ENCODE assay signal across 12 mouse cellular contexts in genomic region chr16:84584724-84585399, GRCm38 (mm10).
DNase-seq lines count a peak whose midpoint lies in the region; ATAC-seq lines count a peak whose summit lies in the region.
"Had no signal": no experiment of that assay in that cellular context is flagged by ENCODE, and none has a peak within 500 bp of the region (broad histone marks: within the 10 kb centered on the region; RNA-seq: fewer than 3 reads in every experiment).

No protein-coding gene starts in this region.

- ATAC-seq in CD4-positive, CD25-positive, alpha-beta regulatory T cell, adult 4 months: peak; percentile 6
- peak; percentile 19 for ATAC-seq in inflammation-experienced regulatory T-cells, adult 6 months

- peak; percentile 15 for DNase-seq in A20 (ENCODE audit: low read depth, low spot score)
- peak; percentile 31 for DNase-seq in thymus, postnatal 0 days (ENCODE audit: low spot score)
- no peak for DNase-seq in urinary bladder, postnatal 4 days (ENCODE audit: low spot score in 2 of 2)
- DNase-seq in lung, postnatal 4 days: no peak
- DNase-seq in ovary, postnatal 10 days (ENCODE audit: low spot score): no peak
- DNase-seq: cerebellum, adult 9-10 months; kidney, adult 9 months; kidney, postnatal 36 days; layer of hippocampus, adult 9-11 months; right cerebral cortex, postnatal 25 days had no signal

Comparison
In these comparisons a context has a peak if more than half of its experiments do, and no peak if none do; other contexts are left out.
1. DNase-seq: peak in A20 (single experiment) and thymus, postnatal 0 days (single experiment); none in urinary bladder, postnatal 4 days (0 of 2), lung, postnatal 4 days (0 of 2) and ovary, postnatal 10 days (single experiment).